Mouse (Mus musculus): ENCODE results near the gene Gm28510. TPM values are rescaled to one million over a fixed set of nuclear protein-coding genes. Genes with fewer than 3 reads are reported as not detected.
"Not testable (repeated sequence)": the region's sequence is repeated elsewhere in the genome, so short reads cannot be mapped to it uniquely, and the experiment has no call there.

The Gm28510 gene
- polyA plus RNA-seq (2016; fragmentation: Nextera tagmentation; extraction: Ambion mirVana), result not detected in 2 replicates

DNA sequence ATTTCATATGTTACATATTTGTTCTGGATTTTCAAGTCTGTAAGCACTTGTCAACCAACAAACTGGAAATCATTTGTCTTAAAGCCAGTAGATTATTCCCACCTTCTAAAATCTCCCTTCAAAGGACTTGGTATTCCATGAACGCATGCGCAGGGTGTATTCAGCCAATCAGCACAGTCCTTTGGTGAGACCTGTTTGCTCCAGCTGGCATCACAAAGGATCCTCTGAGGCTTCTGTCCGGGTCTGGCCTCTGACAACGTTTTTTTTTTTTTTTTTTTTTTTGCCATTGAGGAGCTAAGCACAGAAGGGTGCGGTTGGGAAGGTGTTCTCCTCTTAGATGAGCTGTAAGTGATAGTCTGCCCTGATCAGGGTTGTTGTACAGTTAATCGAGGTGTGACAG is at the start of gene Gm28510:
Gene Gm28510 (plus strand): TSS at position 301 of the 400 bp plus-strand sequence.
- H3K4me3 ChIP-seq, result not testable (repeated sequence)

More for the DNA sequence above, at the start of gene Gm28510:
- not testable (repeated sequence) for H3K27me3 ChIP-seq; H3K9me3 ChIP-seq; ATAC-seq (ENCODE audit: low FRiP score, low read depth); H3K4me1 ChIP-seq; H3K9ac ChIP-seq (replicated peaks); H3K27ac ChIP-seq (replicated peaks); H3K4me2 ChIP-seq (replicated peaks); H3K36me3 ChIP-seq
- WGBS, result no CpG with 5 or more reads among the region's 6 CpGs

Other genes with a start within 250 kb of the Gm28510 start
- gene Gm20834, start 88.1 kb upstream of the Gm28510 start, polyA plus RNA-seq (2016; fragmentation: Nextera tagmentation; extraction: Ambion mirVana), result not detected in 2 replicates
- gene Gm20737, start 123.3 kb downstream of the Gm28510 start, polyA plus RNA-seq (2016; fragmentation: Nextera tagmentation; extraction: Ambion mirVana), result not detected in 2 replicates
- gene Gm21775, start 140.7 kb downstream of the Gm28510 start, polyA plus RNA-seq (2016; fragmentation: Nextera tagmentation; extraction: Ambion mirVana), result not detected in 2 replicates
- gene Gm21900, start 203.6 kb downstream of the Gm28510 start, polyA plus RNA-seq (2016; fragmentation: Nextera tagmentation; extraction: Ambion mirVana), result not detected in 2 replicates

Measured in midbrain, embryonic 12.5 days (tissue).